Mouse (Mus musculus) heart, postnatal 25 days (tissue): ENCODE results near the gene Pcbp3. TPM values are rescaled to one million over a fixed set of nuclear protein-coding genes. Genes with fewer than 3 reads are reported as not detected.

Source experiments
- DNase-seq: peaks from one replicate; pipeline ENCODE4 v3.0.0; 2022; ENCODE audit warnings: low spot score
- intact Hi-C: fragments of 180-260 bp; cut with DNase I; formaldehyde crosslinking; loops from one replicate; pipeline ENCODE4 v1.15.1; 2025
- total RNA-seq, 2 experiments: library from RNA; stranded (reverse); gene quantifications; 2 replicates each; pipeline ENCODE4 v1.2.3; 2021

Gene Pcbp3
- total RNA-seq, 2 experiments from 2014 or later: 2.9 to 6.7 TPM

- DNase-seq: no peak
- intact Hi-C loops: no loop called here
Measured at GRCm38 (mm10) chr10:76860998-76861397, 100.7 kb downstream of the Pcbp3 start.

DNA sequence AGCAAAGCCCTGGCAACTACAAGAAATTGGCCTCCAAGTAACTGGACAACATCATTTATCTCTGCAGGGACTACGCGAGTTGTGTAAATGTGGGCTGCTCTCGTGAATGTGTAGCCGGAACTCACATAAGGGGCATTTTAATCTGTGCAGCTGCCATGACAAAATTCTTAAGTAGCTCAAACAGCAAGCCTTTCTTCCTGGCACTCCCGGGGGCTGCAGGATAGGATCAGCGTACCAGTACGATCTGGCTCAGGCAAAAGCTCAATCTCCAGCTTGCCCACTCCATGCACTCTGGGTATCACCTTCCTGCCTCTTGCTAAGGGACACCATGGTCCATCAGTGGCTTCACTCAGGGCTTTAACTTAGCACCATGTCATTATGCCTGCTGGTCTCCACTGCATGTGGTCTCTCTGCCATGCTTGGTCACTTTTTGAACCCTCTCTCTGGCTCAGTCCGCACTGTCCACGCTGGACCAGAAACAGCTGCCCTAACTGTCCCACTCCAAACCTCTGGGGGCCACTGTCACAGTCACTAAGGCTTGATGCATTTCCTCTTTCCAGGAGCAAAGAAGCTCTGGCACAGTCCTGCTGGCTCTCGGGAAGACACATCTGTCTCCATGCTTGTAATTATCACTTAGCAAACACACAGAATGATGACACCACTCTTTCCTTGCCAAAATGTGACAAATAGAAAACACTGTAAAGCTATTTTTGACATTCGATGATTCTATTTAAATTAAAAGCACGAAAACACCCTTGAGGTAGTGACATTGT lies 102.1 kb downstream of the Pcbp3 start:
- no peak for DNase-seq
- intact Hi-C loops: no loop called here

DNA sequence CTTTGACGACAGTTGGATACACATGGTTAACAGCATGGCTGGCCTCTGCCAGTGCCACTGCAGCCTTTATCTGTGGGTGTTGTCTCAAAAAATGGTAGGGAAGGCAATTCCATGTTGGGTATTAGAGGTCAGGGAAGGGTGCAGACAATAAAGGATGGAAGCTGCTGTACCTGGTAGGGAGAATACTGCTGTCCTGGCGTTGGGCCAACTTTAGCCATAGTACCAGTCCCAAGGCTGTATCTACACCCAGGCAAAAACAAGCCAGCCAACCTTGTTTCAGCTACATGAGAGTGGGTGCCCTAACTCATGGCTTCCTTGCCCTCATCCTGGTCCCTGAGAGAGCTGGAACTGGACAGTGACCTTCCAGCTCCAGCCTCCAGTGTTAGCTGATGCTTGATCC lies 103.8 kb downstream of the Pcbp3 start:
- no peak for DNase-seq
- intact Hi-C loops: no loop called here

- intact Hi-C loops: no loop called here
- DNase-seq: no peak
Measured at GRCm38 (mm10) chr10:76846480-76846879, 115.2 kb downstream of the Pcbp3 start.

DNA sequence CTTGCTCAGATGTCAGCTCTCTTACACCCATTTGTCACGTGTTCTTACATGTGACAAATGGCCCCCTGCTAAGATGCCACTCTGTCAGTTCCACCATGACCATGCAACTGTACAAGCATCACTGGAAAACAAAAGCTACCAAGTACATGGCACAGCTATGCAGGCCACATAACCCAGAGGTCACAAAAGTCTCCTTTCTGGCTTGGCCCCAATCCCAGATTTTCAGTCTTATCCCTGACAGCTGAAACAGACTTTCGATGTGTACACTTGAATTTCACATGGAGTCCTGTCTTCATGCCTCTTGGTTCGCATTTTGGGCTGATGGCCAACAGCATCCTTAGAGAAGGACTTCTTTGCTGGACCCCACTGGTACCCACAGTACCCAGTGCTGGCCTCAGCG lies 116.8 kb downstream of the Pcbp3 start:
- intact Hi-C loops: no loop called here
- no peak for DNase-seq

DNA sequence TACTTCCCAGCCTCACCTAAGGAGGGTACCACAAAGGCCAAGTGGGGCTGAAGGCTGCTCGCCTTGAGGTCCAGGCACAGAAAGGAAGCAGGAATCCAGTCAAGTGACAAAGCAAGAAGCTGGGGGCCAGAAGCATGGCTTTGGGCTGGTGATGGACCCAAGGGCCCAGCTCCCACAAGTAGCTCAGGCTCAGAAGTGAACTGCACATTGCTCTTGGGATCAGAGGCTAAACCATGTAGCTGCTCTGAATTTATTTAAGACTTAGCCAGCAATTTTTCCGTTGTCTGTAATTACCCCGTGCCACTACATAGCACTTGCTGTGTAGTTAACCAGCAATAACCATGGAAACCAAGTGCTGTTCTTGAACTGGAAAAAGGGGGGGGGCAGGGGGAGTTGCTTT lies 117.3 kb downstream of the Pcbp3 start:
- no peak for DNase-seq
- intact Hi-C loops: no loop called here

DNA sequence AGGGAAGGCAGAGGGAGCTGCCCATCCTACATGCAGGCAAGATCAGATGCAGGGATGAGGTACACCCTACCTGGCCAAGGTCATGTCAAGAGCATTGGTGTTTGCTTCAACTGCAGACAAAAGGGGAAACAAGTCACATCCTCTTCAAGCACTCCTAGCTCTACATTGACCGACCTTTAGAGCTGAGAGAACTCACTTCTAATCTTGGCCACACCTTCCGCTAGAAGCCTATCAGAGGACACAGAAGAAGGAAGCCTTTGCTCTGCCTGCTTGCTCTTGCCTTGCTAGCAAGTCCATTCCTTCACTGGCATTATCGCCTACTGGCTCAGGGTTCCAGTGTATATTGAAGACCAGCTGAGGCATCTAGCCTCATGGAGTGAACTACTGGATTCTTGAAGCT lies 119.6 kb downstream of the Pcbp3 start:
- intact Hi-C loops: no loop called here
- no peak for DNase-seq

- DNase-seq: no peak
- intact Hi-C loops: no loop called here
Measured at GRCm38 (mm10) chr10:76841220-76841619, 120.5 kb downstream of the Pcbp3 start.

- intact Hi-C loops: no loop called here
- no peak for DNase-seq
Measured at GRCm38 (mm10) chr10:76840566-76840965, 121.1 kb downstream of the Pcbp3 start.

GRCm38 (mm10) chr10:76835497-76836357 lies 126.0 kb downstream of the Pcbp3 start:
- DNase-seq: peak; percentile 34
- intact Hi-C loops: loop anchor here (1.0 to 2.0 kb wide), 3 partner anchors 186 to 417 kb away; no protein-coding TSS in a partner anchor

DNA sequence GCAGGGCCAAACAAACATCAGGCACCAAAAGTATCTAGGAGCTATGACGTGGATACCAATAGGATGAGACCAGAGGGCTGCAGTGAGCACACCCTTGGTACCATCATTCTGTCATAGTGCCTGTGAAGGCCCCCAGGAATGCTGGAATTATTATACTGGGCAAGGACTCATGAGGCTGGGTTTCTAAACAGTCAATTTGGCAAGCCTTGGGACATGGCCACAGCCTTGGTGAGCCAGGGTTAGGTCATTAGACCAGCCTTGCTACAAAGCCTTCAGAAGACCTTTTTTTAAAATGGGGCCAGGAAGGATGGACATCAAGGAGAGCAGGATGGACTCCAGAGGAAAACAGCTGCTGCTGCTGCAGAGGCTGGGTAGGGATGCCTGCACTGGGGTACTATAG lies 128.8 kb downstream of the Pcbp3 start:
- intact Hi-C loops: no loop called here
- no peak for DNase-seq

- intact Hi-C loops: no loop called here
- DNase-seq: no peak
Measured at GRCm38 (mm10) chr10:76831915-76832314, 129.8 kb downstream of the Pcbp3 start.

DNA sequence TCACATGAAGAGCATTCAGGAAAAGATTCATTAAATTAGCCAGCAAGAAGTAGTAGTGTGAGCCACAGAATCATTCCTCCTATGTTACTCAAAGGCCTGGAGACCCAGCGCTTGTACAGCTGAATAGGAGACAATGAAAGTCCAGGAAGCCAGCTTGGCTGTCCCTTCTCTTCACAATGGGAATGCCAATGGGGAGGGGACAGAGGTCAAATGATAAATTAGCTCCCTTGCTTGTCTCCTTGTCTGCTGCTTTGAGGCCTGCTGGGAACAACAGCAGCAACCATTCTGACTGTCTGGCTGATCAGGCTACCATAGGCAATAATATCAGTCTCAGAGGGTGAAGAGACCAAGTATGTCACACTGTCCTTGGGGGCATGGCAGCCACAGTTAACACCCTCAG lies 130.5 kb downstream of the Pcbp3 start:
- DNase-seq: no peak
- intact Hi-C loops: no loop called here

- intact Hi-C loops: no loop called here
- DNase-seq: no peak
Measured at GRCm38 (mm10) chr10:76828936-76829335, 132.8 kb downstream of the Pcbp3 start.

GRCm38 (mm10) chr10:76822698-76823097 lies 139.0 kb downstream of the Pcbp3 start:
- intact Hi-C loops: no loop called here
- no peak for DNase-seq

DNA sequence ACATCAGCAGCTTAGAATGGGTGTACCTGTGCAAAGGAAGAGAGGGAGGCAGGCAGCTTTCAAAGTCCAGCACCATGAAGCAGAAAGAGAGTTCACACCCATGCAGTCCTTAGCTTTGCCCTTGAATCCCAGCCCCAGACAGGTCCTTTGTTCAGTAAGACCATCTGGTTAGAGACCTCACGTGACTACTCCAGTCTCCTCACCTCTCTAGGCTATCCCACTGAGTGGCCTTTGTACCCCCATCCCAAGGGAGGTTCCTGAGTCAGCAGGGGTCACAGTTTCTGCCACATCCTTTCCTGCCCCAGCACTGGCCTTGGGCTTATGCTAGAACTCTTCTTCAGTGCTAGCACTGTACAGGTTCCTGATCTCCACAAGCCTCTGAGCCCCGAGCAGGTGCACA lies 142.4 kb downstream of the Pcbp3 start:
- intact Hi-C loops: no loop called here
- no peak for DNase-seq

- DNase-seq: no peak
Measured at GRCm38 (mm10) chr10:76818337-76818736, 143.3 kb downstream of the Pcbp3 start.

GRCm38 (mm10) chr10:76816930-76817329 lies 144.8 kb downstream of the Pcbp3 start:
- intact Hi-C loops: no loop called here
- DNase-seq: no peak

More at GRCm38 (mm10) chr10:76818337-76818736, 143.3 kb downstream of the Pcbp3 start:
- intact Hi-C loops: no loop called here

DNA sequence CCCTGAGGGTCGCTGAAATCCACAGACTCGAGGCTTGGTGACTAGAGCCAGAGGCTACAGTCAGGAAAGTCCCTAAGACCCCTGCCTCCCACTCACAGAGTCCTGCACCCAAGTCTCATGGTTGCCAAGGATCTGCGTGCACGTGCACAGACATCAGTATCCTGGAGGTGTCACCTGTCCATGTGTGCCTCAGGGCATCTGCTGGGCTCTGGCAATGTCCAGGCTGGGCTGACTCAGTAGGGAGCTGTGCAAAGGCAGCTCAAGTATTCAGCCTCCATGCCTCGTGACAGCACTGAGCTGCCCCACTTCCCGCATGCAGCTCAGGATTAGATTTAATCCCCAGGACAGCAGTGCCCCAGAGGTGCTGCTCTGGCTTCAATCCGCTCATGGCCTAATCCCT lies 145.3 kb downstream of the Pcbp3 start:
- no peak for DNase-seq
- intact Hi-C loops: no loop called here

GRCm38 (mm10) chr10:76815481-76815880 lies 146.2 kb downstream of the Pcbp3 start:
- no peak for DNase-seq
- intact Hi-C loops: no loop called here

- DNase-seq: no peak
- intact Hi-C loops: no loop called here
Measured at GRCm38 (mm10) chr10:76814811-76815210, 146.9 kb downstream of the Pcbp3 start.
